Mouse (Mus musculus): ENCODE results near the gene Eef2k.
"Not testable (repeated sequence)": the region's sequence is repeated elsewhere in the genome, so short reads cannot be mapped to it uniquely, and the experiment has no call there.

Gene Eef2k

DNA sequence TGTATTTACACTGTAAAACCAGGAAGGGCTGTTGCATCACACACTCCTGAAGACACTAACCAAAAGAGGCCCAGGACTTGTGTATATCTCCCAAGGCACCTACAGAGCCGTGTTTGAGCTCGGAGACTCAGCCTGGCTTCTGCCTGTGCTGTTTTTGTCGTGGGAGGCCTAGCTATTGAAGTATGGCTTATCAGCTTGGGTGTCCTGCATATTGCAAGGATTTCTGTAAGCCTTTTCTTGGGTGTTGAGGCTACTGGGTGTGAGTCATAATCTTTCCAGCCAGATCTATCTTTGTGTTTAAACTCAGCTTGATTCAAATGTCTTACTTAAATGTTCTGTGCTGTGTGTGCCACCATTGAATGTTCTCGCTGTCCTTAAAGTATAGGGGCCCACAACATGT is 93.9 kb downstream of the Eef2k start:
- no peak for DNase-seq (ENCODE audit: low read depth, low spot score)

DNA sequence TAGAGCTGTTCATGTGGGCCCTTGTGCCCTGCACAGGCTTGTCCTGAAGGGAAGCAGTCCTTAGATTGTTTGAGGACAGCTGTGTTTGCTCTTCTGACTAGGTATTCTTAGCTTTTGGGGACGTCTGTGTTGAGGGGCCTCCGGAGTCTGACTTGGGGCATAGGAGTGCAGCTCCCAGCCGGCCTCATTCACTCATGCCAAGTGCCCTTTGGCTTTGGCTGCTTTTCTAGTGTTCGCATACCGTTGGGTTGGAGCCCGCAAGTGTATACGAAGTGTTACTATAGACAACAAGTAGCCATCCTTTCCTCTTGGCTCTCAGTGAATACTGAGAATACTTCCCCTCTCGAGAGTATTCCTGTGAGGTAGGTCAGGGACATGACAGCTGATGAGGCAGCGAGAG is 95.6 kb downstream of the Eef2k start:
- DNase-seq (ENCODE audit: low read depth, low spot score), result no peak

GRCm38 (mm10) chr7:120940343-120940742 is 97.7 kb downstream of the Eef2k start:
- no peak for DNase-seq (ENCODE audit: low read depth, low spot score)

DNA sequence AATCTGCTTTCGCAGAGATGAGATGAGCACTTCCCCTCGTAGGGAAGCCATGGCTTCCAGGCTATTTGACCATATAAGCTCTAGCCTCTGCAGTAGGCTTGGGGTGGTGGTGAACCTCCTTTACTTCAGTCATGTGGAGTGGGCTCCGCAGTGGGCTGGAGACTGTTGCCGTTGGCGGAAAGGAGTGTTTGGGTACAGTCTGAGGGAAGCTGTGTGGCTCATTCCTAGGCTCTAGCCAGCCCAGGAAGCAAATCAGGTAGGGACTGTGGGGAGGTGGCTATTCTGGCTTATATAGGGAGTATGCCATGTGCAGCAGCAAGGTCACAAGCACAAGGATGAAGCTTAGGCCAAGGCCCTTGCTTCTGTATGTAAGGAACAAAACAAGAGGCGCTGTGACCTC is 98.6 kb downstream of the Eef2k start:
- no peak for DNase-seq (ENCODE audit: low read depth, low spot score)

DNA sequence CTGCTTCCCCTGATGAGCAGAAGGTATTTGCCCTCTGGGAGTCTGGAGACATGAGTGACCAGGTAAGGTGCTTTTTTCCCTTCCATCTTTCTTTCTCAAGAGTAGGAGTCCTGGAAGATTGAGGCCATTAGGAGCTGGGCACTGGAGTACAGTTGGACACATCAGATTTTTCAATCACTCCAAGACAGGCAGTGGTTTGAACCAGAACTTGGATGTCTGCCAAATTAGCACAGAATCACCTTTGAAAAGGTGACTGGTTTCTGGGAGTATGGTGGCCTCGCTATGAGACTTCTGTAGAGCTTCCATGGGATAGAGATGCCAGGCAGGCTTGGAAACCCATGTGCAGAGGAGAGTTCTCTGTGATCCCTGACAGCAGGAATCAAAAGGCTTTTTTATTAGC is 99.9 kb downstream of the Eef2k start:
- DNase-seq (ENCODE audit: low read depth, low spot score), result no peak

DNA sequence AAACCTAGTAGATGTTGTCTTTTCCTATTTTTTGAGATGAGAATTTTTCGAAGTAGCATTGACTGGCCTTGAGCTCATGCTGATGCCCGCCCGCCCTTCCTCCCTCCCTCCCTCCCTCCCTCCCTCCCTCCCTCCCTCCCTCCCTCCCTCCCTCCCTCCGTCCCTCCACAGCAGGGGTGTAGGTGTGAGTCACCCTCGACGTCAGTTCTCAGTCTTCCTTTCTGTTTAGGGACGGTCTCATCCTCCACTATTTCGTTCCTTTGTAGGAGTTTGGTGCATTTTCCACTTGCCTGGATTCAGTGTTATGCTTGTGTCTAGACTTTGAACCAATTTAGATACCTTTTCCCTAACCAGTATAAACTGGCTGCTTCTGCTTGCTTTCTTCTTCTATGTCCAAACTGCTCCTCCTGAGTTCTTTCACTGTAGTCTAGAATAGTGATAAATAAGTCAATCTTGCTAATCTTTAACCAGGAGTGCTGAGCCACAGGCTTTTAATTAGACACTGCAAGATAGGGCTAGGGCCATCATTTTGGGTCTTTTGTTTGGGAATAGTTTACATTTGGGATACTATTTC is 101.4 kb downstream of the Eef2k start:
- no peak for DNase-seq (ENCODE audit: low read depth, low spot score)

DNA sequence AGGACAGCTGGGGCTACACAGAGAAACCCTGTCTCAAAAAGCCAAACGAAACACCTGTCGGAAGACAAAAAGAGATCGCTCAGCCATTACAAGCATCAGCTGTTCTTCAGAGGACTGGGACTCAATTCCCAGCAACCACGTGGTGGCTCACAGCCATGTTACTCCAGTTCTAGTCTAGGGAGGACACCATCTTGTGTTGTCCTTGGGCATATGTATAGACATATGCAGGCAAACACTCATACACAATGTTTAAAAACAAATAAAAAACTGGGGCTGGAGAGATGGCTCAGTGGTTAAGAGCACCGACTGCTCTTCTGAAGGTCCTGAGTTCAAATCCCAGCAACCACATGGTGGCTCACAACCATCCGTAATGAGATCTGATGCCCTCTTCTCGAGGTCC is 111.0 kb downstream of the Eef2k start:
- not testable (repeated sequence) for DNase-seq (ENCODE audit: low read depth, low spot score)
